ENCODE assay signal across 22 mouse cellular contexts in genomic region chr2:74912031-74912430, GRCm38 (mm10).
DNase-seq lines count a peak whose midpoint lies in the region; ATAC-seq and TF ChIP-seq lines count a peak whose summit lies in the region.
"Had no signal": no experiment of that assay in that cellular context is flagged by ENCODE, and none has a peak within 500 bp of the region (broad histone marks: within the 10 kb centered on the region; RNA-seq: fewer than 3 reads in every experiment).

No protein-coding gene starts in this region.

- no peak for ATAC-seq in intestine, embryonic 14.5 days (replicated peaks; ENCODE audit: low FRiP score, low TSS enrichment, low read depth)
- no peak for ATAC-seq in intestine, embryonic 16.5 days
- ATAC-seq in lung, embryonic 14.5 days (ENCODE audit: insufficient read depth): 0 out of 2 replicates have a peak, but pooled peaks have one; percentile 41
- ATAC-seq in lung, embryonic 16.5 days (ENCODE audit: low read depth): peak; percentile 58; the same call in 1 of the 2 replicates
- peak; percentile 35 for ATAC-seq in lung, postnatal 0 days
- ATAC-seq: activated CD4-positive, CD25-positive, alpha-beta regulatory T cell, adult 4 months; CD4-positive, CD25-positive, alpha-beta regulatory T cell, adult 4 months; Patski had no signal

- H3K27me3 ChIP-seq in intestine, embryonic 14.5 days (replicated peaks; ENCODE audit: control insufficient read depth, insufficient read depth, low read length): no peaks in the 10 kb centered on the region
- H3K27me3 ChIP-seq in intestine, embryonic 16.5 days (replicated peaks; ENCODE audit: control insufficient read depth, insufficient read depth, low read length): no peaks in the 10 kb centered on the region
- no peaks in the 10 kb centered on the region for H3K27me3 ChIP-seq in lung, embryonic 14.5 days (ENCODE audit: insufficient read depth, low read length)
- no peaks in the 10 kb centered on the region for H3K27me3 ChIP-seq in lung, embryonic 16.5 days (ENCODE audit: control insufficient read depth, insufficient read depth, low read depth, low read length)
- no peaks in the 10 kb centered on the region for H3K27me3 ChIP-seq in lung, postnatal 0 days (replicated peaks; ENCODE audit: insufficient read depth, low read length)
- H3K27me3 ChIP-seq: CH12.LX had no signal

- H3K4me1 ChIP-seq in intestine, embryonic 14.5 days (replicated peaks; ENCODE audit: control insufficient read depth, insufficient read depth, low read length): peaks cover 3% of the 10 kb centered on the region; the same call in 1 of the 2 replicates
- no peaks in the 10 kb centered on the region for H3K4me1 ChIP-seq in intestine, embryonic 16.5 days (ENCODE audit: control insufficient read depth, insufficient read depth, low read length)
- H3K4me1 ChIP-seq in lung, embryonic 14.5 days (ENCODE audit: insufficient read depth): peaks cover 5% of the 10 kb centered on the region
- peaks cover 2% of the 10 kb centered on the region; the same call in 1 of the 2 replicates for H3K4me1 ChIP-seq in lung, embryonic 16.5 days (replicated peaks; ENCODE audit: control insufficient read depth, insufficient read depth, low read length)
- 0 out of 2 replicates have a peak, but pooled peaks cover 1% of the 10 kb centered on the region for H3K4me1 ChIP-seq in lung, postnatal 0 days (ENCODE audit: insufficient read depth, low read depth, low read length)

- no peaks in the 10 kb centered on the region for H3K9me3 ChIP-seq in intestine, embryonic 14.5 days (ENCODE audit: control insufficient read depth, low read length)
- no peaks in the 10 kb centered on the region for H3K9me3 ChIP-seq in intestine, embryonic 16.5 days (ENCODE audit: control insufficient read depth, low read length)
- no peaks in the 10 kb centered on the region for H3K9me3 ChIP-seq in lung, embryonic 14.5 days (ENCODE audit: low read depth, low read length)
- H3K9me3 ChIP-seq in lung, embryonic 16.5 days (ENCODE audit: control insufficient read depth, low read length): no peaks in the 10 kb centered on the region
- H3K9me3 ChIP-seq in lung, postnatal 0 days (ENCODE audit: low read length): no peaks in the 10 kb centered on the region
- H3K9me3 ChIP-seq: G1E had no signal

- DNase-seq in intestine, embryonic 14.5 days (ENCODE audit: low spot score): peak; percentile 28
- peak; percentile 77 for DNase-seq in lung, embryonic 14.5 days
- DNase-seq in lung, adult 18-20 months: no peak
- no peak for DNase-seq in lung, postnatal 14 days
- peak; percentile 69 for DNase-seq in lung, postnatal 0 days (ENCODE audit: low spot score)
- DNase-seq in lung, postnatal 36 days: no peak
- DNase-seq: adrenal gland, adult 2 months; adrenal gland, adult 8-10 months; adrenal gland, postnatal 10 days; adrenal gland, postnatal 14 days; adrenal gland, postnatal 25 days; adrenal gland, postnatal 36 days; B cell, adult 2 months; cerebellum, adult 11 months; cerebellum, adult 11-12 months had no signal

- 42% methylated on average over 7 of the region's 7 CpGs for WGBS in intestine, embryonic 14.5 days
- WGBS in intestine, embryonic 16.5 days: 44% methylated on average over 7 of the region's 7 CpGs
- 35% methylated on average over 7 of the region's 7 CpGs for WGBS in lung, embryonic 14.5 days
- WGBS in lung, embryonic 16.5 days: 29% methylated on average over 7 of the region's 7 CpGs
- 34% methylated on average over 7 of the region's 7 CpGs for WGBS in lung, postnatal 0 days

- TF ChIP-seq CTCF in lung, embryonic 14.5 days (IDR thresholded peaks at IDR 0.05; ENCODE audit: low read depth): no peak
- TF ChIP-seq CTCF in lung, postnatal 0 days (IDR thresholded peaks at IDR 0.05): no peak

- H3K4me2 ChIP-seq in intestine, embryonic 14.5 days (ENCODE audit: low read length): no peak overlapping the region
- H3K4me2 ChIP-seq in intestine, embryonic 16.5 days (ENCODE audit: low read depth, low read length): no peak overlapping the region
- H3K4me2 ChIP-seq in lung, embryonic 14.5 days: no peak overlapping the region
- no peak overlapping the region for H3K4me2 ChIP-seq in lung, embryonic 16.5 days (ENCODE audit: low read depth, low read length)
- H3K4me2 ChIP-seq in lung, postnatal 0 days (replicated peaks; ENCODE audit: low read depth, low read length): no peak overlapping the region

- no peaks in the 10 kb centered on the region for H3K36me3 ChIP-seq in intestine, embryonic 14.5 days (ENCODE audit: control insufficient read depth, insufficient read depth, low read length)
- H3K36me3 ChIP-seq in intestine, embryonic 16.5 days (ENCODE audit: control insufficient read depth, insufficient read depth, low read length): no peaks in the 10 kb centered on the region
- no peaks in the 10 kb centered on the region for H3K36me3 ChIP-seq in lung, embryonic 14.5 days (ENCODE audit: insufficient read depth)
- no peaks in the 10 kb centered on the region for H3K36me3 ChIP-seq in lung, embryonic 16.5 days (ENCODE audit: control insufficient read depth, insufficient read depth, low read length)
- H3K36me3 ChIP-seq in lung, postnatal 0 days (ENCODE audit: insufficient read depth, low read length): no peaks in the 10 kb centered on the region
- H3K36me3 ChIP-seq: G1E had no signal

- H3K27ac ChIP-seq in intestine, embryonic 14.5 days (ENCODE audit: low read depth): no peak overlapping the region
- no peak overlapping the region for H3K27ac ChIP-seq in intestine, embryonic 16.5 days (ENCODE audit: low read length)
- H3K27ac ChIP-seq in lung, embryonic 14.5 days (ENCODE audit: low read depth): no peak overlapping the region
- no peak overlapping the region for H3K27ac ChIP-seq in lung, embryonic 16.5 days (ENCODE audit: low read length)
- no peak overlapping the region for H3K27ac ChIP-seq in lung, postnatal 0 days (ENCODE audit: low read length)

- TF ChIP-seq EP300 in lung, postnatal 0 days (IDR thresholded peaks at IDR 0.05): no peak

- H3K4me3 ChIP-seq in intestine, embryonic 14.5 days (ENCODE audit: low read depth, low read length): no peak overlapping the region
- no peak overlapping the region for H3K4me3 ChIP-seq in intestine, embryonic 16.5 days (ENCODE audit: low read length)
- no peak overlapping the region for H3K4me3 ChIP-seq in lung, embryonic 14.5 days (ENCODE audit: low read depth, low read length)
- H3K4me3 ChIP-seq in lung, embryonic 16.5 days (ENCODE audit: low read length): no peak overlapping the region
- no peak overlapping the region for H3K4me3 ChIP-seq in lung, postnatal 0 days (ENCODE audit: low read depth, low read length)

- H3K9ac ChIP-seq in intestine, embryonic 14.5 days (ENCODE audit: low read length): no peak overlapping the region
- H3K9ac ChIP-seq in intestine, embryonic 16.5 days (ENCODE audit: low read depth, low read length): no peak overlapping the region
- no peak overlapping the region for H3K9ac ChIP-seq in lung, embryonic 14.5 days
- H3K9ac ChIP-seq in lung, embryonic 16.5 days (ENCODE audit: low read length): no peak overlapping the region
- no peak overlapping the region for H3K9ac ChIP-seq in lung, postnatal 0 days (replicated peaks; ENCODE audit: low read depth)

Comparison
In these comparisons a context has a peak if more than half of its experiments do, and no peak if none do; other contexts are left out.
1. DNase-seq: peak in intestine, embryonic 14.5 days (single experiment), lung, embryonic 14.5 days (single experiment) and lung, postnatal 0 days (single experiment); none in lung, adult 18-20 months (0 of 2), lung, postnatal 14 days (single experiment) and lung, postnatal 36 days (single experiment).
2. ATAC-seq: peak in lung, embryonic 14.5 days (single experiment), lung, embryonic 16.5 days (single experiment) and lung, postnatal 0 days (single experiment); none in intestine, embryonic 14.5 days (single experiment) and intestine, embryonic 16.5 days (single experiment).